Mouse (Mus musculus) heart, embryonic 16.5 days (tissue): ENCODE measurements around the gene Cdk2ap1. TPM values are rescaled to one million over a fixed set of nuclear protein-coding genes. Genes with fewer than 3 reads are reported as not detected.
"Not testable (repeated sequence)": the region's sequence is repeated elsewhere in the genome, so short reads cannot be mapped to it uniquely, and the experiment has no call there.

Experiments used
- ATAC-seq: fragments of 200-750 bp; cut with Nextera tagmentation; replicated peaks from 2 replicates; pipeline ENCODE4 v1.8.0; 2017; ENCODE audit warnings: moderate number of reproducible peaks; ENCODE audit not compliant: insufficient read depth, low FRiP score; ENCODE audit errors: extremely low read depth
- H3K27ac ChIP-seq: fragments of 300-500 bp; sonication (generic); 2 replicates; pipeline ENCODE4 v1.5.1; 2014; ENCODE audit warnings: mild to moderate bottlenecking, low read length, control low read depth, moderate library complexity
- H3K27me3 ChIP-seq: fragments of 300-500 bp; sonication (generic); 2 replicates; pipeline ENCODE4 v1.6.1; 2014; ENCODE audit warnings: low read length, mixed read lengths; ENCODE audit not compliant: control insufficient read depth, insufficient read depth
- H3K36me3 ChIP-seq: fragments of 300-500 bp; sonication (generic); 2 replicates; pipeline ENCODE4 v1.6.1; 2014; ENCODE audit not compliant: control insufficient read depth, insufficient read depth
- H3K4me1 ChIP-seq: fragments of 300-500 bp; sonication (generic); 2 replicates; pipeline ENCODE4 v1.6.1; 2014; ENCODE audit warnings: low read length, mixed read lengths; ENCODE audit not compliant: control insufficient read depth, insufficient read depth
- H3K4me2 ChIP-seq: fragments of 300-500 bp; sonication (generic); 2 replicates; pipeline ENCODE4 v1.6.1; 2014; ENCODE audit warnings: low read depth, mild to moderate bottlenecking, control low read depth, low read length
- H3K4me3 ChIP-seq: fragments of 300-500 bp; sonication (generic); 2 replicates; pipeline ENCODE4 v1.5.1; 2014; ENCODE audit warnings: mild to moderate bottlenecking, control low read depth, low read length
- H3K9ac ChIP-seq: fragments of 300-500 bp; sonication (generic); 2 replicates; pipeline ENCODE4 v1.6.1; 2014; ENCODE audit warnings: low read length, control low read depth
- H3K9me3 ChIP-seq: fragments of 300-500 bp; sonication (generic); replicated peaks from 2 replicates; pipeline ENCODE4 v1.6.1; 2016; ENCODE audit warnings: low read length; ENCODE audit not compliant: control insufficient read depth
- WGBS: fragments of 180-500 bp; shearing (Covaris S2); extraction: QIAGEN DNeasy Blood & Tissue Kit; methylation state at CpG from one replicate; pipeline ENCODE4 v1.1.7; 2014; 5-methylcytosine and 5-hydroxymethylcytosine counted together
- polyA plus RNA-seq: library from polyadenylated mRNA; unstranded; fragments of >200 nt; fragmentation: Nextera tagmentation; extraction: Ambion mirVana; gene quantifications from 2 replicates; pipeline ENCODE4 v1.2.1, GENCODE M21; 2015

Cdk2ap1 gene
- polyA plus RNA-seq, 1 experiment from 2014 or later: 14.6 TPM

DNA sequence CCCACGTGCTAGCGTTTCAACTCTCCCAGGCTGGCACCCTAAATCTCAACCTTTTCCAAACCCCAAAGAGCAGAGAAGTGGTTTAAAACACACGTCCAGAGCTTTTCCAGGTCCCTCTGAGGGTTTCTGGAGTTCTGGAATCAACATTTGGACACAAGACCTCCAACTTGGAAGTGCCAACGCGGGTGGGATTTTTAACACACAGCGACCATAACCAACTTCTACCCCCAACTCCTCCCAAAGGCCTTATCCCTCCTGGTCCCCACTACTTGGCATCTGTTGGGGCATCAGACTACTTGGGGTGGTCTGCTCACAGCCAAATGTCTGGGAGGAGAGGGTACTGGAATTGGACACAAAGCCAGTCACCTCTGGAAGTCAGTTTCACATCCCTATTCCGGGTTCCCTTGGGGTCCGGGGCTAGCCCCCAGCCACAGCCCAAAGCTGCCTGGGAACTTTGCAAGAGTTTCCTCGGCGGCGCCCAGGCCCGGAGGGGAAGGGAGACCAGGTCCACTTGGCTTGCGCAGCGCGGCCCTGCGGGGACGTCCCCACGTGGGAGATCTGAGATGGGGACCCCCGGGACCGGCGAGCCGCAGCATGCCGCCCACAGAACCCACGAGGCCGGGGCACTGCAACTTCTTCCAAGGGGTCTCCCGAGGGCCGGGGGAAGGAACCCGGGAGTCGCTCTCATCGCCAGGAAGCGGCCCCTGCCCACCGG lies 9.7 kb downstream of the Cdk2ap1 start:
- Histone ChIP-seq H3K27ac (peak overlapping the region; percentile 97), H3K9ac (peak overlapping the region; percentile 99), H3K36me3 (peaks cover 14% of the 10 kb centered on the region), H3K4me3 (peak overlapping the region; percentile 90), H3K9me3 (no peaks in the 10 kb centered on the region), H3K4me2 (peak overlapping the region; percentile 99), H3K4me1 (peaks cover 26% of the 10 kb centered on the region), H3K27me3 (no peaks in the 10 kb centered on the region)
- ATAC-seq: no peak; the same call in 1 of the 2 replicates
- under 1% methylated on average over 32 of the region's 32 CpGs for WGBS

DNA sequence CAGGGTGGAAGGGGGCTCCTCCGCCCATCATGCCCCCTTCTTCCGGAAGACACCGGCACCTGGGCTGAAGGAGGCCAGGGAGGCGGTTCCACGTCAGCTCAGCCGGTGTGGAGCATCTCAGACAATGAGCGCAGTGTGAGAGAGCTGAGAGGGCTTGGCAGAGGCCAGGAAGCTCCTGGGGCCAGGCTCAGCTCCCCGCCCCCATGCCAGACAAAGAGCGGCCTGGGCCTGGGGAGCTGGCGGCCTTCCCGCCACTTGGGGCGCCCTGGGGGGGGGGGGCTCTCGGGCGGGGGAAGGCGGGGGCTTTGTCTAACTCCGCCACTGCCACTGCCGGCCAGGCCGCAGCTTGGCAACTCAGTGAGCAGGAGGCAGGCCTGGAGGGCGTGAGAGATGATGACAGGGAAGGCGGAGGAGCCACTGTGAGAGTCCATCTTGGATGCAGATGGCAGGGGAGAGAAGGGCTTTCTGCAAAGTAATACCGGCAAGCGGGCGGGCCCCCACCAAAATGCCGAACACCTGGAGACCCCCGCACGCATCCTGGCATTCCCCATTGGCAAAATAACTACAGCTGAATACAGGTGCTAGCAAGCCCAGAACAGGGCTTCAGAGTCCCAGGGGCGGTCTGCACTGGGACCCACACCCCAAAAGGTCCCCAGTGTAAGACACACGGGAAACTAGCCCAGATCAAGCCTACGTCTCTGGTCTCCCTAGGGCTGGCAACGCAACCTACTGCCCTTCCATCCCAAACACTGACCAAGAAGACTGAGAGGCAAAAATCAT lies 10.6 kb downstream of the Cdk2ap1 start:
- Histone ChIP-seq H3K27me3 (no peaks in the 10 kb centered on the region), H3K9me3 (no peaks in the 10 kb centered on the region), H3K36me3 (peaks cover 17% of the 10 kb centered on the region), H3K27ac (peak overlapping the region; percentile 97), H3K9ac (peak overlapping the region; percentile 99), H3K4me3 (peak overlapping the region; percentile 90), H3K4me1 (peaks cover 26% of the 10 kb centered on the region), H3K4me2 (peak overlapping the region; percentile 99)
- peak; percentile 82 for ATAC-seq
- under 1% methylated on average over 28 of the region's 30 CpGs for WGBS

DNA sequence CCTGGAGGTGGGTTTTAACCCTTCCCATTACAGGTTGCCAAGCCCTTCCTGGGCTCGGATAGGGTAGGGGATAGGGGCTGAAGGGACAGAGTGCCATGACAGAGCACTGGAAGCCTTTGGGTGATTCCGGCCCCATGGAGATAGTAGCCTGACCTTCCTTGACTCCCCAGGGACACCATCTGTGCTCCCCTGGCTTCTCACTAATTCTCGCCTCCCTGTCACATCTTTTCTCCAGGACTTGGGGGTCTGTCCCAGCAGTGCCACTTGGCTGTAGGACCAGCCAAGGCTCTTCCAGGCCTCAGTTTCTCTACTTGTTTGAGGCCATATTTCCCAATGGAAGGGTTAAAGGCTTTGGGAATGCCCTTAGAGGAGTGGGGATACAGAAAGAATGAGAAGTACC lies 11.3 kb downstream of the Cdk2ap1 start:
- peak overlapping the region; percentile 99 for H3K4me2 ChIP-seq

DNA sequence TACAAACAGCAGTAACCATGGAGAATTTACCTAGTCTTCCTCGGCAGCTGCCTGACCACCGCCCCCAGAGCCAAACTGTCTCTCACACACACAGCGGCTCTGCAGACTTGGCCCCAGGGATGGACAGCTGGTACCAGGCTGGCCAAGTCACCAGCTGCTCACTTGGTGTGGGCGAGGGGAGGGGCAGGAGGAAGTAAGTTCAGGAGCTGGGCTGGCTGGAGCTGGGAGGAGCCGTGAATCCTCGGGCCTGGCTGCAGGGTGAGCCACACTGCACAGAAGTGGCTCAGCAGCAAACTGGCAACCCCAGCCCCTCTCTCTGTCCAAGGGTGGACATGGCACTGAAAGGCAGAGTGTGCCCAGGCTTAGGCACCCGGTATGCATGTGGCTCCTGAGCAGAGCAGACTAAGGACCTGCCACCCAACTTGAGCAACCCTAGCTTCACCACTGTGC lies 11.7 kb downstream of the Cdk2ap1 start:
- Histone ChIP-seq H3K4me1 (peaks cover 26% of the 10 kb centered on the region), H3K4me2 (peak overlapping the region; percentile 99), H3K9me3 (no peaks in the 10 kb centered on the region), H3K36me3 (peaks cover 23% of the 10 kb centered on the region), H3K27ac (peak overlapping the region; percentile 97), H3K27me3 (no peaks in the 10 kb centered on the region), H3K9ac (peak overlapping the region; percentile 99), H3K4me3 (peak overlapping the region; percentile 90)
- 0 out of 2 replicates have a peak, but pooled peaks have one; percentile 4 for ATAC-seq
- 26% methylated on average over 7 of the region's 7 CpGs for WGBS

More for the DNA sequence above, 11.3 kb downstream of the Cdk2ap1 start:
- no peak for ATAC-seq
- H3K36me3 ChIP-seq: peaks cover 19% of the 10 kb centered on the region
- H3K9ac ChIP-seq: peak overlapping the region; percentile 99
- peak overlapping the region; percentile 97 for H3K27ac ChIP-seq
- 54% methylated on average over 3 of the region's 3 CpGs for WGBS
- no peaks in the 10 kb centered on the region for H3K27me3 ChIP-seq
- H3K9me3 ChIP-seq: no peaks in the 10 kb centered on the region
- peak overlapping the region; percentile 90 for H3K4me3 ChIP-seq
- peaks cover 26% of the 10 kb centered on the region for H3K4me1 ChIP-seq

DNA sequence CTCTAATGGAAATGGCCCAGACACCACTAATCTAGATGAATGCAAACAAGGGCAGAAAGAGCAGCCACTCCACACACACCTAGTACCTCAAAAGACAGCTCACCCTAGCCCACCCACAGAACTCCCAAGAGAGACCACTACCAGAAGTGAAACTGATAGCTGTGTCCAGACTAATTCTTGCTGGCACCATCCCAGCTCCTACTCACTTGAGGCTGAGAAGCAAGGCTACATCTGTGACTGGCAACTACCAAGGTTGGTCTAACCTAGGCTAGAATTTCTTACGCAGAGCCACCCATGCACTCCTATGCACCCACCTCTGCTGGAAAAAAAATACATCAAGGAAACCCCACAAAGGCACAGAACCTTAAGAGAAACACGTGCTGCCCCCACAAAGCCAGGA lies 12.5 kb downstream of the Cdk2ap1 start:
- Histone ChIP-seq H3K9ac (no peak overlapping the region), H3K4me2 (no peak overlapping the region), H3K27ac (no peak overlapping the region)

DNA sequence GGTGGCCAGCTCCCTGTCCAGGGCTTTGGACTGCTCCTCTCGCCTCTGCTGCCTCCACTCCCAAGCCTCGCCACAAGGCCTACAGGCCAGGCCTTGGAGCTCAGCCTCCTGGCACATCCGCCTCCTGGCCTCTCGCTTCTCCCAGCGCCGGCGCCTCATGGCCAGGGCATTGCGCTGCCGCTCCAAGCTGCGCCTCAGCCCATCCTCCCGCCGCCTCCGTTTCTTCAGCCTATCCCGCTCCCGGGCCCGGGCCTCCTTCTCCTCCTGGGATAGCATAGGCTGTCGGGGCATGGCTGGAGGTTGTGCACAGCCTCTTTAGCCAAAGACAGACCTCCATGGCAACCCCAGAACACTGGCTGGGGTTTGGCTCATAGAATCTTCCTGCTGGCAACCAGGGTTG lies 13.7 kb downstream of the Cdk2ap1 start:
- H3K27me3 ChIP-seq: no peaks in the 10 kb centered on the region
- H3K36me3 ChIP-seq: peaks cover 32% of the 10 kb centered on the region
- no peak for ATAC-seq
- no peaks in the 10 kb centered on the region for H3K9me3 ChIP-seq
- WGBS: 92% methylated on average over 17 of the region's 17 CpGs
- no peak overlapping the region for H3K4me3 ChIP-seq
- peaks cover 26% of the 10 kb centered on the region for H3K4me1 ChIP-seq
- H3K27ac ChIP-seq: no peak overlapping the region
- H3K4me2 ChIP-seq: no peak overlapping the region
- H3K9ac ChIP-seq: no peak overlapping the region

More for the DNA sequence above, 12.5 kb downstream of the Cdk2ap1 start:
- H3K36me3 ChIP-seq: peaks cover 25% of the 10 kb centered on the region
- ATAC-seq: no peak
- H3K4me3 ChIP-seq: no peak overlapping the region
- WGBS: 82% methylated on average over 2 of the region's 2 CpGs
- peaks cover 26% of the 10 kb centered on the region for H3K4me1 ChIP-seq
- H3K27me3 ChIP-seq: no peaks in the 10 kb centered on the region
- H3K9me3 ChIP-seq: no peaks in the 10 kb centered on the region

DNA sequence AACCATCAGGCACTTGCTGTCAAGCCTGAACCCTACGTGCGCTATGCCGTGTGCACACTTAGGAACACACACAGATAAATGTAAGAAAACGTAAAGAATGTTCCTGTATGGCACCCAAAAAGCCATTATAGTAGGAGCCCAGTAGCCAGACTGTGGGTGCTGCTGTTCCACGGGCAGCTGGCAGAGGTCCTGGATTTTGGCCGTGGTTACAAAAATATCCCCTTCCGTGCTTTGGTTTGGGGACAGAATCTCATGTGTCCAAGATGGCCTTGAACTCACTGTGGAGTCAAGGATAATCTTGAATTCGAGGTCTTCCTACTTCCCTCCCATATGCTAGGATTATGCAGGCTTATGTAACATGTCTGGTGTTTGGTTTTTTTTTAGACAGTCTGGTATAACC lies 20.0 kb downstream of the Cdk2ap1 start:
- Histone ChIP-seq H3K4me1 (peaks cover 8% of the 10 kb centered on the region), H3K4me3 (no peak overlapping the region), H3K27me3 (no peaks in the 10 kb centered on the region), H3K9me3 (no peaks in the 10 kb centered on the region), H3K9ac (no peak overlapping the region), H3K4me2 (no peak overlapping the region), H3K27ac (no peak overlapping the region), H3K36me3 (peaks cover 17% of the 10 kb centered on the region)
- no peak for ATAC-seq
- WGBS: 76% methylated on average over 8 of the region's 8 CpGs

DNA sequence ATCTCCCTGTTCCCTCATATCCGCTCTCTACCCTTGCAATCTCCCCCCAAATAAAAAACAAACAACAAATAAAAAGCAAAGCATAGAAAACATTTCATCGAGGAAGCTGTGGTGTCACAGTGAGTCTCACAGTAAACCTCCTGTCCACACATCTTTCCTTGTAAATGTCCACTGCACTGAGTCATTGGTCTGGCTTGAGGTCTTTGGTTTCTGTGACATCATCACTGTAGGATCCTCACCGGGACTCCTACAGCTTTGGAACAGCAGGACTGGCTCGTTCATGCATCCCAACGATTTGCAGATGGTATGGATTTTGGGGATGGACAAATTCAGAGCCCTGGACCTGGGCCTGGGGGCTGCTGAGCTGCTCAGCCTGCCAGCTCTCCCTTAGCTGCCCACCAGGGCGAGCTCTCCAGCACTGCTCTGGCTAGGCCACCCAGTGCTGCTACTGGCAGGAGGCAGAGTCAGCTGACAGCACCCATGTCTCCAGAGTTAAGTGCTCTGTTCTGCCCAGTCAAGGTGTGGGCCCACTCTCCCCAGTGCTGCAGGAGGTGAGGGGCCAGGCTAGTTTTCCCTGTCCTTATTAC lies 21.0 kb downstream of the Cdk2ap1 start:
- H3K9ac ChIP-seq, H3K4me2 ChIP-seq, H3K27ac ChIP-seq, ATAC-seq, H3K9me3 ChIP-seq, H3K27me3 ChIP-seq, H3K4me3 ChIP-seq: not testable (repeated sequence)
- 70% methylated on average over 6 of the region's 6 CpGs for WGBS
- H3K4me1 ChIP-seq: peaks cover 15% of the 10 kb centered on the region
- peaks cover 17% of the 10 kb centered on the region for H3K36me3 ChIP-seq

DNA sequence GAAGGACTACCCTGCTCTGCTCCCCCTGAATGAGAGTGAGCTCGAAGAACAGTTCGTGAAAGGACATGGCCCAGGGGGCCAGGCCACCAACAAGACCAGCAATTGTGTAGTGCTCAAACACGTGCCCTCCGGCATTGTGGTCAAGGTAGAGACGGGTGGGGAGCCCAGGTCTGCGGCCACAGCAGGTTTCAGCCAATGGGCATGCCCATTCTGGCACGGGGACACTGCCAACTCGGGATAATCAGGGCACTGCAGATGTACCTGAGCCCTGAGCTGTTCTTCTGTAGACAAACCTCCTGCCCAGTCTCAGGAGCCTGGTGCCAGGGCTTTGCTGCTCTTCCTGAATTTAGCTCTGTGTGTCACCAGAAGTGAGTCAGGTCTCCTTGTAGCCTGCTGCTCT lies 24.1 kb downstream of the Cdk2ap1 start:
- Histone ChIP-seq H3K4me1 (peaks cover 33% of the 10 kb centered on the region), H3K9me3 (no peaks in the 10 kb centered on the region), H3K27ac (no peak overlapping the region), H3K4me3 (no peak overlapping the region), H3K36me3 (no peaks in the 10 kb centered on the region), H3K9ac (no peak overlapping the region), H3K27me3 (no peaks in the 10 kb centered on the region), H3K4me2 (no peak overlapping the region)
- WGBS: 91% methylated on average over 8 of the region's 8 CpGs
- no peak for ATAC-seq
